Mouse (Mus musculus) liver, embryonic 14.5 days (tissue): ENCODE measurements around the gene Slc25a25. TPM values are rescaled to one million over a fixed set of nuclear protein-coding genes. Genes with fewer than 3 reads are reported as not detected.

Source experiments
- ATAC-seq: fragments of 200-750 bp; cut with Nextera tagmentation; 2 replicates; pipeline ENCODE4 v1.8.0; 2017; ENCODE audit warnings: moderate number of reproducible peaks, mild to moderate bottlenecking, moderate library complexity; ENCODE audit not compliant: insufficient read depth
- DNase-seq, 3 experiments: peaks; one replicate each; pipeline ENCODE4 v3.0.0-alpha.2; 2012 to 2013; ENCODE audit warnings: low read depth in 3 of 3, low spot score in 3 of 3
- H3K27ac ChIP-seq: fragments of 300-500 bp; sonication (generic); 2 replicates; pipeline ENCODE4 v1.5.1; 2014; ENCODE audit warnings: moderate library complexity, mild to moderate bottlenecking, control low read depth, inconsistent platforms
- H3K27me3 ChIP-seq: fragments of 300-500 bp; sonication (generic); 2 replicates; pipeline ENCODE4 v1.6.1; 2014; ENCODE audit warnings: mild to moderate bottlenecking, low read length, moderate library complexity; ENCODE audit not compliant: control insufficient read depth, insufficient read depth
- H3K36me3 ChIP-seq: fragments of 300-500 bp; sonication (generic); replicated peaks from 2 replicates; pipeline ENCODE4 v1.6.1; 2014; ENCODE audit warnings: low read depth; ENCODE audit not compliant: control insufficient read depth, insufficient read depth
- H3K4me1 ChIP-seq, 2 experiments: fragments of 200-500 bp in 1 of 2; fragments of 300-500 bp in 1 of 2; sonication (generic) in 1 of 2; replicated peaks; 2 replicates each; pipeline ENCODE4 v1.6.1; 2012 to 2014; ENCODE audit warnings: antibody characterized with exemption in 1 of 2, inconsistent platforms in 1 of 2, low read length in 1 of 2; ENCODE audit not compliant: control insufficient read depth in 2 of 2, insufficient read depth in 2 of 2
- H3K4me2 ChIP-seq: fragments of 300-500 bp; sonication (generic); 2 replicates; pipeline ENCODE4 v1.6.1; 2014; ENCODE audit warnings: low read depth, mild to moderate bottlenecking, control low read depth, moderate library complexity
- H3K4me3 ChIP-seq, 2 experiments: fragments of 200-500 bp in 1 of 2; fragments of 300-500 bp in 1 of 2; sonication (generic) in 1 of 2; 2 replicates each; pipeline ENCODE4 v1.5.1; 2012 to 2014; ENCODE audit warnings: low read depth in 2 of 2, low read length in 2 of 2, mild to moderate bottlenecking in 2 of 2, control low read depth in 1 of 2, inconsistent platforms in 1 of 2, moderate library complexity in 1 of 2; ENCODE audit not compliant: insufficient read depth in 1 of 2
- H3K9ac ChIP-seq: fragments of 300-500 bp; sonication (generic); replicated peaks from 2 replicates; pipeline ENCODE4 v1.6.1; 2014; ENCODE audit warnings: mild to moderate bottlenecking, control low read depth, moderate library complexity
- H3K9me3 ChIP-seq: fragments of 300-500 bp; sonication (generic); 2 replicates; pipeline ENCODE4 v1.6.1; 2016; ENCODE audit warnings: low read length, mixed read lengths; ENCODE audit not compliant: control insufficient read depth
- CTCF ChIP-seq: IDR thresholded peaks from 2 replicates; pipeline ENCODE4 v1.5.1; 2016; ENCODE audit warnings: antibody characterized with exemption, low read depth, control low read depth
- EP300 ChIP-seq: IDR thresholded peaks from 2 replicates; pipeline ENCODE4 v1.6.1; 2016; ENCODE audit warnings: antibody characterized with exemption, low read depth
- WGBS: fragments of 180-500 bp; shearing (Covaris S2); extraction: QIAGEN DNeasy Blood & Tissue Kit; methylation state at CpG from one replicate; pipeline ENCODE4 v1.1.7; 2014; ENCODE audit not compliant: insufficient replicate concordance; 5-methylcytosine and 5-hydroxymethylcytosine counted together
- polyA plus RNA-seq, 2 experiments: library from polyadenylated mRNA; depleted of rRNA in 1 of 2; stranded (reverse) in 1 of 2; unstranded in 1 of 2; fragments of >200 nt; fragmentation: Nextera tagmentation in 1 of 2; extraction: Ambion mirVana in 1 of 2; gene quantifications; 2 replicates each; pipeline versions ENCODE4 v1.2.1 to v1.2.3; 2012 to 2014

Gene Slc25a25
- polyA plus RNA-seq, 2 experiments, result 5.5 to 6.0 TPM

- no peak for ATAC-seq
- WGBS, result 58% methylated on average over 2 of the region's 2 CpGs
- H3K9me3 ChIP-seq, result no peaks in the 10 kb centered on the region
Measured at GRCm38 (mm10) chr2:32440164-32440563, 11.1 kb downstream of the Slc25a25 start.

GRCm38 (mm10) chr2:32439177-32439576 lies 12.1 kb downstream of the Slc25a25 start:
- Histone ChIP-seq H3K4me1 (peaks cover 0 to 30% of the 10 kb centered on the region in 2 experiments), H3K27me3 (no peaks in the 10 kb centered on the region), H3K27ac (no peak overlapping the region), H3K4me2 (no peak overlapping the region), H3K9ac (no peak overlapping the region), H3K4me3 (no peak overlapping the region), H3K9me3 (no peaks in the 10 kb centered on the region), H3K36me3 (no peaks in the 10 kb centered on the region)
- TF ChIP-seq EP300, result no peak
- TF ChIP-seq CTCF, result no peak
- DNase-seq, result no peak
- ATAC-seq, result no peak
- 60% methylated on average over 6 of the region's 6 CpGs for WGBS

More at GRCm38 (mm10) chr2:32440164-32440563, 11.1 kb downstream of the Slc25a25 start:
- Histone ChIP-seq H3K36me3 (no peaks in the 10 kb centered on the region; the same call in 1 of the 2 replicates), H3K27ac (no peak overlapping the region), H3K4me1 (peaks cover 0 to 30% of the 10 kb centered on the region in 2 experiments), H3K4me2 (no peak overlapping the region), H3K4me3 (no peak overlapping the region), H3K27me3 (no peaks in the 10 kb centered on the region), H3K9ac (no peak overlapping the region)
- DNase-seq, result no peak
- no peak for TF ChIP-seq EP300
- no peak for TF ChIP-seq CTCF

DNA sequence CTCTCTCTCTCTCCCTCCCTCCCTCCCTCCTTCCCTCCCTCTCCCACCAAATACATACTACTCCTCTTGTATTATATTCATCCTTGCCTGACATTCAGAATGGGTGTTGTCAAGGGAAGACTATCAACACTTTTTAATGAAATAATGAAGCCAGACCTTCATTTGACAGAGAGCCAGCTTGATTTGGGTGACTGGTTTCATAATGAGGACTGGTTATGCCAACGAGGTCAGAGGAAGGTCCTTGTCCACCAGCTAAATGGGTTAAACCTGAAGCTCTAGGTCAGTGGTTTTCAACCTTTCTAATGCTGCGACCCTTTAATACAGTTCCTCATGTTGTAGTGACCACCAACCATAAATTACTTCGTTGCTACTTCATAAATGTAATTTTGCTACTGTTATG lies 12.5 kb downstream of the Slc25a25 start:
- no peak overlapping the region for H3K9ac ChIP-seq
- H3K4me2 ChIP-seq, result no peak overlapping the region
- no peak overlapping the region for H3K27ac ChIP-seq
- H3K36me3 ChIP-seq, result no peaks in the 10 kb centered on the region
- H3K27me3 ChIP-seq, result no peaks in the 10 kb centered on the region
- H3K9me3 ChIP-seq, result no peaks in the 10 kb centered on the region
- DNase-seq, result no peak
- no peak for TF ChIP-seq EP300
- TF ChIP-seq CTCF, result no peak
- WGBS, result 70% methylated on average over 3 of the region's 3 CpGs
- H3K4me3 ChIP-seq, result no peak overlapping the region
- no peak for ATAC-seq
- H3K4me1 ChIP-seq, result peaks cover 0 to 27% of the 10 kb centered on the region in 2 experiments

DNA sequence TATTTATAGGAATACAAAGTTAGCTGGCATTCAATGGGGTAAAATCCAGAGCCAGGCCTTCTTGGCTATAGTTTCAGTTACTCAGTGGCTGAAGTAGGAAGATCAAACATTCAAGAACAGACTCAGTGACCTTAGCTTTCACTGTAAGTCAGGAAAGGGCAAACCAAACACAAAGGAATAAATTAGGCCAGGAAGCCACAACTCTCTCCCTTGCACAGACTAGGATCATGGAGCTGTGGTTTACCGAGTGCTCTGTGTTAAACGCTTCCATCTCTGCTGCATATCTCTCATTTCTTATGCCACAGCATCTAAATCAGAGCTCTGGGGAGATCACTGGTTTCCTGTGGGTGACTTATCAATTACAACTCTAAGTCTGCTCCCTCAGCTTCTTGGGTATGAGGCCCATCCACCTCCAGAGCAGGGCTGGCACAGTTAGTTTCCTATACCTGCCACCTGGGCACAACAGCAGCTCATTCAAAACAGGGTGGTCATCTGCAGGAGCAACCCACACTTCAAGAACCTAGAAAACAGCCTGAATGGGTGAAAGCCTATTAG lies 13.6 kb downstream of the Slc25a25 start:
- H3K27me3 ChIP-seq, result no peaks in the 10 kb centered on the region
- no peak overlapping the region for H3K27ac ChIP-seq
- H3K4me3 ChIP-seq, result no peak overlapping the region
- DNase-seq (no peak), ATAC-seq (no peak)
- no peaks in the 10 kb centered on the region for H3K36me3 ChIP-seq
- no peak overlapping the region for H3K9ac ChIP-seq
- no peak overlapping the region for H3K4me2 ChIP-seq
- 12% methylated on average over 2 of the region's 2 CpGs for WGBS
- TF ChIP-seq CTCF, result no peak
- TF ChIP-seq EP300, result no peak
- peaks cover 0 to 20% of the 10 kb centered on the region in 2 experiments; a peak in 3 of 4 replicates for H3K4me1 ChIP-seq
- H3K9me3 ChIP-seq, result no peaks in the 10 kb centered on the region

DNA sequence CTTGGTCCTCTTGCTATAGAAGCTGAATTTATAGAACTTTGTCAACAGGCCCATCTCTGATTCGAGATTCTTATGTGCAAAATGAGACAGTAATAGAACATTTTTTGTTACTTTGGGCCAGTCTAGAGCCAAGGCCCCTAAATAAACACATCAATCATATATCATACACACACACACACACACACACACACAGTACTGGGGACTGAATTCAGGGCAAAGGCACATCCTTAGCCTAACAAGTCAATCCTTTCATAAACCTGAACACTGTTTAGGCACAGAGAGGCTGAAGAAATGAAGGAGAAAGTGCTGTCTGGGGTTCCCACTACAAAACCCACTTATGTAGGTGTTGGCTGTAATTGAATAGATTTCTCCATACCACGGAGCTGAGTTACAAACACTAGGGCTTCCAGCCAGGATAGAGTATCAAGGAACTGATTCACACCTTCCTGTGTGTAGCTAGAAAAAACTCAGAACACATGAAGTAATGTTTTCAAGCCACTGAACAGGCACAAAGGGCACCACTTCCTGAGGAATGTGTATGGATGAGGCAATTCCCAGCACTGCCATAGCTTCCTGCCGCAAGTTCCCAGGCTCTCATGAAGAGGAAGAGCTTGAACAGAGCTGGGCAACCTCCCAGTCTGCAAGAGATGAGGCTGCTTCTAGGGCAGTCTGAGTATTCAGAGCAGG lies 14.4 kb downstream of the Slc25a25 start:
- peaks cover 0 to 19% of the 10 kb centered on the region in 2 experiments; a peak in 3 of 4 replicates for H3K4me1 ChIP-seq
- DNase-seq, result no peak
- H3K27ac ChIP-seq, result no peak overlapping the region
- WGBS, result 44% methylated on average over 3 of the region's 3 CpGs
- H3K4me2 ChIP-seq, result no peak overlapping the region
- ATAC-seq, result 0 out of 2 replicates have a peak, but pooled peaks have one; percentile 31
- no peaks in the 10 kb centered on the region for H3K9me3 ChIP-seq
- no peaks in the 10 kb centered on the region for H3K36me3 ChIP-seq
- H3K9ac ChIP-seq, result no peak overlapping the region
- no peaks in the 10 kb centered on the region for H3K27me3 ChIP-seq
- H3K4me3 ChIP-seq, result no peak overlapping the region
- TF ChIP-seq CTCF (no peak), EP300 (no peak)
